Mouse (Mus musculus): ENCODE results near the gene H2al2a.
A peak's percentile ranks its signal among the peaks of the same experiment; 100 is the strongest.
"Not testable (repeated sequence)": the region's sequence is repeated elsewhere in the genome, so short reads cannot be mapped to it uniquely, and the experiment has no call there.

H2al2a gene

DNA sequence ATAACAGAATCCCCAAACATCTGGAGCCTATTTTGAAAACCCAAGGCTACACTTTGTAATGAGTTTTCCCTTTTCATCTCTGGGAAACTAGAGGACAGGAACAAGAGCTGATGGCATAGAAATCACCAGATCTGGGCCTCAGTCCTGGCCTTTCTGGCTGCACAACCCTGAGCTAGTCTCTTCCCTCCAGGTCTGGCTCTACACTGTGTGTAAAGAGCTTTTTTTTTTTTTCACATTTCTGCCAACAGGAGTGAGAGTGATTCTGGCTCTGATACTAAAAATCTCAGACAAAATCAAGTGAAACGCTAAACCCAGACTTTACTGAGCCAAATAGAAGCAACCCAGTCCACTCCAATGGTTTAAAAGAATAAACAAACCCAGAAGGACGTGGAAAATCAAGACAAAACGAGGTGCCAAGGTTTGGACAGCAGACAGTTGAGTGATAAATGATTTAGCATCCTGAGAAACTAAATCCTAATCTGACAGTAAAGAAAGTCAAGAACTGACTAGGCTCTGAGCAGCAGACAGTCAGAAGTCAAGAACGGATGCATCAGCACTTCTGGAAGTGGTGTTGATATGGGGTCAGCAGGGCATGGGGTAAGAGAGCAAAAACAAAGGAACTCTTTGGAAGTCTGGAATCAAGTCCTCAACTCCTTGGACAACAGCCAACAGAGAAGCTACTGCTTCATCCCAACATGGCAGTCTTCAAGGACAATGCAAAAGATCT, 21.0 kb downstream of the H2al2a start:
- no peak for DNase-seq (ENCODE audit: low read depth, low spot score)

- DNase-seq (ENCODE audit: low read depth, low spot score), result no peak
Observed at GRCm38 (mm10) chr2:17973868-17974440, 22.8 kb downstream of the H2al2a start.

- no peak for DNase-seq (ENCODE audit: low read depth, low spot score)
Observed at GRCm38 (mm10) chr2:17973246-17973645, 23.5 kb downstream of the H2al2a start.

- DNase-seq (ENCODE audit: low read depth, low spot score), result no peak
Observed at GRCm38 (mm10) chr2:17972843-17973242, 23.9 kb downstream of the H2al2a start.

GRCm38 (mm10) chr2:17971407-17971806, 25.4 kb downstream of the H2al2a start:
- no peak for DNase-seq (ENCODE audit: low read depth, low spot score)

GRCm38 (mm10) chr2:17970662-17971061, 26.1 kb downstream of the H2al2a start:
- DNase-seq (ENCODE audit: low read depth, low spot score), result no peak

DNA sequence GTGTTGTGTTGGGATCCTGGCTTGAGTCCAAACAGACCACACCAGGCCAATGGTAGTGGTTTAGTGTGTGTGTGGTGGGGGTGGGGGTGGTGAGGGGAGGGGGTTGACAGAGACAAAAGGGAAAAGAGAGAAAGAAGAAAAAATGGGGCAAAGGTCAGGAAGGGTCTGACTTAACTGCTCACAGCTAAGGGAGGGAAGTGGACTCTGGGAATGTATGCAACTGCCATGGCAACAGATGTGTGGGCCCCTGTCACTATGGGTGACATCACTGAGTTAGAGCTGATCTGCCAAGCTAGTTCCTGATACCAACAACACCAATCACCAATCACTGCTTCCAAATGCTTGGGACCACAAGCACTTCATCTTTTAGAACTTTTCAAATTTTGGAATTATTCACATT, 26.6 kb downstream of the H2al2a start:
- peak; percentile 61 for DNase-seq (ENCODE audit: low read depth, low spot score)

GRCm38 (mm10) chr2:17968571-17968970, 28.2 kb downstream of the H2al2a start:
- no peak for DNase-seq (ENCODE audit: low read depth, low spot score)

- not testable (repeated sequence) for DNase-seq (ENCODE audit: low read depth, low spot score)
Observed at GRCm38 (mm10) chr2:17968037-17968436, 28.7 kb downstream of the H2al2a start.

- DNase-seq (ENCODE audit: low read depth, low spot score), result peak; percentile 40
Observed at GRCm38 (mm10) chr2:17959501-17959900, 37.3 kb downstream of the H2al2a start.

GRCm38 (mm10) chr2:17946875-17947274, 49.9 kb downstream of the H2al2a start:
- DNase-seq (ENCODE audit: low read depth, low spot score), result no peak

All from mesoderm, embryonic 11.5 days (tissue).